Mouse (Mus musculus): ENCODE data around the gene Iqcc. TPM values are rescaled to one million over a fixed set of nuclear protein-coding genes. Genes with fewer than 3 reads are reported as not detected.

Gene Iqcc
- polyA plus RNA-seq, 1 experiment from 2014 or later = 30.6 TPM

DNA sequence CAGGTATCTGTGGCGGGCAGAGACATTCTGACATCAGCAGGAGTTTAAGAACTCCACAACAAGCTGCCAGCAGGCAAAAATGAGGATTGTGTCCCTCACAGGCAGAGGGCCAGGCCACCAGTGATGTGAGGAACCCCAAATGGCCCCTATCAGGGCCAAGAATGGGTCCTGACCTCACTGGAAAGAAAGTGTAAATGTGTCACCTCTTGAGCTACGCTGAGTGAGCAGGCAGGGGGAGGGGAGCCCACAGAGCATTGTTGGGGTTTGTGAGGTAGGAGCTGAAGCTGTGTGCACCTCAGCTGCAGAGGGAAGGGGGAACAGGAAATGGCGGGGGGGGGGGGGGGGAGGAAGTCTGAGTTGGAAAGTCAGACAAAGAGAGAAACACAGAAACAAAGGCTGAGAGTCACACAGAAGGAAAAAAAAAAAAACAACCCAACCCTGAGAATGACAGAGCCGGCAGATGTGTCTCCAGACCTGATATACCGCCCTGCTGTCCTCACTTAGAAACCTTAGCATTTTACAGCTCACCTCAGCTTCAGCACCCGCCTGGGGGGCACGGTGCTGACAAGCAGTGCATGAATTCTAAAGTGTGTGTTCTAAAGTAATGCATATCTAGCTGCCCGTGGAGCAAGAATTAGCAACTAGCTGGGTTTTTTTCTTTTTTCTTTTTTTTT is 43.6 kb downstream of the Iqcc start:
- H3K27ac ChIP-seq = peak overlapping the region; percentile 4; the same call in 1 of the 2 replicates
- H3K27me3 ChIP-seq = no peaks in the 10 kb centered on the region
- H3K9me3 ChIP-seq = no peaks in the 10 kb centered on the region
- 45% methylated on average over 7 of the region's 8 CpGs for WGBS
- H3K4me1 ChIP-seq = peaks cover 6% of the 10 kb centered on the region; the same call in 1 of the 2 replicates
- no peak; the same call in 1 of the 2 replicates for ATAC-seq (ENCODE audit: borderline replicate concordance, extremely low read depth, low FRiP score, low TSS enrichment)
- no peak overlapping the region; the same call in 1 of the 2 replicates for H3K4me2 ChIP-seq
- H3K4me3 ChIP-seq = no peak overlapping the region
- no peaks in the 10 kb centered on the region for H3K36me3 ChIP-seq
- H3K9ac ChIP-seq = no peak overlapping the region

DNA sequence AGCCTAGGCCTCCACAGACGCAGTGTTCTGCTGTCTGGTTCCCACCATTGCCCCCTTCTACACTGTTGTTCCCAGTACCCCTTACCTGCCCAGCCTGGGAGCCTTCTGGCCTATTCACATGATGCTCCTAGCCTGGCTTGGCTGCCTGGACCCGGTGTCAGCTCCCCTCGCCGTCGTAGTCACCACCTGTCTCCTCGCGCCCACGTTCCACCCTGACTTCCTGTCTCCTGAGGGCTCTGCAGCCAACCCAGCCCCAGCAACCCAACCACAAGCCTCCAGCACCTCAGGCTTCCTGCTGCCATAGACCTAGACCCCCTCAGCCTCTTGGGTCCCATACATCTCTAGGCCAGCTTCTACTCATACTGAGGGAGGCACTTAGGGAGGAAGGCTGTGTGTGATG is 45.5 kb downstream of the Iqcc start, which contains the start of gene Lck:
Gene Lck (minus strand): TSS at position 212 of the 400 bp plus-strand sequence.
- H3K27ac ChIP-seq = peak within 1 kb of the TSS; percentile 39; the same call in 1 of the 2 replicates
- WGBS = 90% methylated on average over 8 of the region's 8 CpGs
- no peak for ATAC-seq (ENCODE audit: borderline replicate concordance, extremely low read depth, low FRiP score, low TSS enrichment)

DNA sequence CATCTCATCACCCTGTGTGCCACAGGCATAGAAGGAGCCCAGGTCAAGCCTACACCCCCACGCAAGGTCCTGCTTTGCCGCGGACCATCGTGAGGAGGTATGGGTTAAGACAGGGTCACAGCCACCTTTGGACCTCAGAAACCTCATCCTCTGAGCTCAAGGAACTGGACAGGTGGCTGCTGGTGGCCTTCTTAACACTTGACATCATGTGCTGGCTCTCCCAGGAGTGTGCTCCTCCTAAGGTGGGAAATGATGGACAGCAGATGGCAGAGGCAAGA is 45.9 kb downstream of the Iqcc start:
- H3K9me3 ChIP-seq = no peaks in the 10 kb centered on the region
- H3K9ac ChIP-seq = no peak overlapping the region
- no peak overlapping the region for H3K4me2 ChIP-seq
- no peaks in the 10 kb centered on the region for H3K36me3 ChIP-seq
- WGBS = 96% methylated on average over 4 of the region's 4 CpGs
- H3K4me3 ChIP-seq = no peak overlapping the region
- ATAC-seq (ENCODE audit: borderline replicate concordance, extremely low read depth, low FRiP score, low TSS enrichment) = no peak
- H3K27ac ChIP-seq = peak overlapping the region; percentile 39; the same call in 1 of the 2 replicates
- no peaks in the 10 kb centered on the region for H3K27me3 ChIP-seq
- H3K4me1 ChIP-seq = 0 out of 2 replicates have a peak, but pooled peaks cover 3% of the 10 kb centered on the region

More for the DNA sequence above, 45.5 kb downstream of the Iqcc start, which contains the start of gene Lck:
- Histone ChIP-seq H3K4me1 (peaks cover 6% of the 10 kb centered on the region; the same call in 1 of the 2 replicates), H3K9me3 (no peaks in the 10 kb centered on the region), H3K4me2 (no peak within 1 kb of the TSS), H3K9ac (no peak within 1 kb of the TSS), H3K27me3 (no peaks in the 10 kb centered on the region), H3K36me3 (no peaks in the 10 kb centered on the region), H3K4me3 (no peak within 1 kb of the TSS)

DNA sequence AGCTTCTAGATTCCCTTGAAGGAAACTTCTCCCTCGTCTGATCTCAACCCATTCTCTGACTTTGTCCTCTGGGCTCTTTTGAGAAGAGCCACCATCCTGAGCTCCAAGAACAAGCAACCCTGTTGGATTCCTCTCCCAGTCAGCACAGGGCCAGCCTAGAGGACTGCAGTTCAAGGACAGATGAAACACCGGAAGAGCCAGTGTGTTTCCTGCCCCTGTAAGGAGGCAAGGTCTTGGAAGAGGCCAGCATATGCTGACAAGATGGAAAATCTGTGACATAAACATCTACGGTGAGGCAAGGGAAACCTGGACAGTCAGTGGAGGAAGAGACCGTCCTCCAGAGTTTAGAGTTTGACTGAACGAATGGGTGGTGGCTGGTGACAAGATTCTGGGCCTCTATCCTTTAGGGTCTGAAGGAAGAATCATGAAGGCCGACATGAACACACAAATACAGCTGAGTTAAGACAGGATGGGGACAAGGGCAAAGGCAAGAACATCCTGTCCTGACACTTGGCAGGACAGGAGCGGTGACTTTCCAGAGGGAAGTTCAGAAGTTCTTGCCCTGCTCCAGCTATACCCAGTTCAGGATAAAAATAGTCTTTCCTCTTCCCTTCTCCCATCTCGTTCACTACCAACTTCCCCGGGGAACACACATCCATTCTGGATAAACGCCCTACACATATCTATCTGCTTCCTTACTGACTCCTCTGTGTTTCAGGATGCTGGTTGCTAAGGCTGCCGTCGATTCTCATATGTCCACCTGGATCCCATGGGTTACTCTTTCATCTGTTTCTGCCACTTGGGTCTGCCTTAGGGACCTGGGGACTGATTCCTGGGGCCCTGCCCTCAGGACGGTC is 46.4 kb downstream of the Iqcc start:
- H3K27ac ChIP-seq = peak overlapping the region; percentile 39; the same call in 1 of the 2 replicates
- H3K27me3 ChIP-seq = no peaks in the 10 kb centered on the region
- no peak for ATAC-seq (ENCODE audit: borderline replicate concordance, extremely low read depth, low FRiP score, low TSS enrichment)
- no peaks in the 10 kb centered on the region for H3K9me3 ChIP-seq
- H3K9ac ChIP-seq = no peak overlapping the region
- WGBS = 63% methylated on average over 13 of the region's 13 CpGs
- H3K4me1 ChIP-seq = no peaks in the 10 kb centered on the region
- H3K4me3 ChIP-seq = no peak overlapping the region
- no peaks in the 10 kb centered on the region for H3K36me3 ChIP-seq
- no peak overlapping the region for H3K4me2 ChIP-seq

DNA sequence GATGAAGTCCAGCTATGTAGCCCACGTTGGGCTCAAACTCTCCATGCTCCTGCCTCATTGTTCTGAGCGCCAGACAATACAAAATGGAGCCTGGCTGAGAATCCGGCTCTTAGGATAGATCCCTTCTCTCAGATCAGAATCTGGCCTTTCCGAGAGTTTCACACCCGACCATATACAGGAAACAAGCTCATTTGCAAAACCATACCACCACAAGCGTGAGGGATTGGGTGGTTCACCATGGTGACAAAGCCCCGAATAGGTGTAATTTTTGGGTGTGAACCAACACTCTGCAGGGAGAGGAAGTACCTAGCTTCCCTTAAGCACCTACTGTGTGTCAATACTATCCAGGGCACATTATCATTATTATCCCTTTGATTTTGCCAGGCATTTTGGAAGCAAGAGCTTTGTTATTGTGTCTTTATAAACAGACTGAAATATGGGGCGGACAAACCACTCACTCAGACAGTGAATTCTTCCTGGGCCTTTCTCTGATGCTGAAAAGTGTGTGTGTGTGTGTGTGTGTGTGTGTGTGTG is 47.3 kb downstream of the Iqcc start:
- no peak for ATAC-seq (ENCODE audit: borderline replicate concordance, extremely low read depth, low FRiP score, low TSS enrichment)
- Histone ChIP-seq H3K4me1 (no peaks in the 10 kb centered on the region), H3K27ac (no peak overlapping the region), H3K36me3 (no peaks in the 10 kb centered on the region), H3K4me2 (no peak overlapping the region), H3K4me3 (no peak overlapping the region), H3K9ac (no peak overlapping the region), H3K27me3 (no peaks in the 10 kb centered on the region), H3K9me3 (no peaks in the 10 kb centered on the region)
- WGBS = 62% methylated on average over 8 of the region's 8 CpGs

DNA sequence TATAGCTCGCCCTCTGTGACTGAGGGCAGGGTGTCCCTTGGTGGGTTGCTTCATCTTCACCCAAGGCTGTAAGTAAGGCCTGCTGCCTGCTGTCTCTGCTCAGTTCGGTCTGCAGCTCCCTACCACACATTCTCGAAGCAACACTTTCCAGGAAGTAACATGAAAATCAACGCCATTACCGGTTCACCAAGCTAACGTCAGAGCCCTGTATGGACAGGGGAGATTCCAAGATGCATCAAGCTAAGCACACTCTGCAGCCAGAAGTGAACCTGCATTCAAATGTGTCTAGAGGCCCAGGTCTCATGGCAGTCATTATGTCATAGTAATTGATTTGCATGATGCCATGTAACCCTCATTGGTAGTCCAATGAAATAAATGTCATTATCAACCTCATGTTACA is 48.9 kb downstream of the Iqcc start:
- H3K9me3 ChIP-seq = no peaks in the 10 kb centered on the region
- H3K4me3 ChIP-seq = no peak overlapping the region
- no peaks in the 10 kb centered on the region for H3K4me1 ChIP-seq
- 76% methylated on average over 6 of the region's 6 CpGs for WGBS
- no peaks in the 10 kb centered on the region for H3K27me3 ChIP-seq
- no peak for ATAC-seq (ENCODE audit: borderline replicate concordance, extremely low read depth, low FRiP score, low TSS enrichment)
- H3K27ac ChIP-seq = no peak overlapping the region
- H3K4me2 ChIP-seq = no peak overlapping the region
- H3K9ac ChIP-seq = no peak overlapping the region
- H3K36me3 ChIP-seq = no peaks in the 10 kb centered on the region

DNA sequence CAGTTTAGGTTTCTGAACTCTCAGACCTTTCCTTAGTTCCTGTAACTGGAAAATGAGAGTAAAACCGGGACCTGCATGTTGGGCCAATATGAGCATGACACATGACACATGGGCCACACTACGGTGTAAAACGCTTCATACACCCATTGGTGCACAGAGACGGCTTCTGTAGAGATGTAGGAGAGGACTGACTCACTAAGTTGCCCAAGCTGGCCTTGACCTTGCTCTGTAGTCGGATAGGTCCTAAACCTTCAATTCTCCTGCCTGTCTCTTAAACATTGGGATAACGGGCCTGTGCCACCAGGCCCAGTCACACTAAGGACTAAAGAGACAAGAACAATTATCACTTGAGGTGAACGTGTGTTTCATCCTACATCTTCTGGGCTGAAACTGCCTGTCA is 50.5 kb downstream of the Iqcc start:
- no peak overlapping the region for H3K9ac ChIP-seq
- 89% methylated on average over 7 of the region's 7 CpGs for WGBS
- H3K27ac ChIP-seq = no peak overlapping the region
- H3K4me1 ChIP-seq = no peaks in the 10 kb centered on the region
- H3K4me3 ChIP-seq = no peak overlapping the region
- no peak overlapping the region for H3K4me2 ChIP-seq
- no peaks in the 10 kb centered on the region for H3K9me3 ChIP-seq
- no peak for ATAC-seq (ENCODE audit: borderline replicate concordance, extremely low read depth, low FRiP score, low TSS enrichment)
- H3K27me3 ChIP-seq = no peaks in the 10 kb centered on the region
- H3K36me3 ChIP-seq = no peaks in the 10 kb centered on the region

DNA sequence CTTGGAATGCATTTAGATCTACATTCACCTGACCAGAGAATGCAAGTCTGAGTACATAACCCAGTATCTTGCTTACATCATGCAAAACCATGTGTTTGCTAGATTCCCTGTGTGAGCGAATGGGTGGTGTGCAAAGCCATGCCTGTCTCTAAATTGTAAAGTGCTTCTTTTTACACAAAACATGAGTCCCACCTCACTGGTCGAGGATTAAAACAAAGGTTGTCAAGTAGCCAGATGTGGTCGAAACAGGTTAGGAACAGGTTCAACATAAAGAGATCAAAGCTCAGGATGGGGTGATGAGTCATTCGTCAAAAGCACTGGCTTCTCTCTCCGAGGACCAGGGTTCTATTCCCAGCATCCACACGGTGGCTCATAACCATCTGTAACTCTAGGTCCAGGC is 53.8 kb downstream of the Iqcc start:
- Histone ChIP-seq H3K9ac (no peak overlapping the region), H3K27me3 (no peaks in the 10 kb centered on the region), H3K27ac (no peak overlapping the region), H3K4me3 (no peak overlapping the region), H3K9me3 (no peaks in the 10 kb centered on the region), H3K36me3 (no peaks in the 10 kb centered on the region), H3K4me1 (no peaks in the 10 kb centered on the region), H3K4me2 (no peak overlapping the region)
- no peak for ATAC-seq (ENCODE audit: borderline replicate concordance, extremely low read depth, low FRiP score, low TSS enrichment)
- WGBS = 68% methylated on average over 6 of the region's 6 CpGs

Other genes with a start within 250 kb of the Iqcc start
- gene Zbtb8a, start 241.0 kb downstream of the Iqcc start, polyA plus RNA-seq (2015; fragmentation: Nextera tagmentation; extraction: Ambion mirVana) = 19.3 and 21.6 TPM in 2 replicates
- gene Zbtb8b, start 178.2 kb downstream of the Iqcc start, polyA plus RNA-seq (2015; fragmentation: Nextera tagmentation; extraction: Ambion mirVana) = 2.2 and 3.1 TPM in 2 replicates
- gene Bsdc1, start 157.5 kb downstream of the Iqcc start, polyA plus RNA-seq (2015; fragmentation: Nextera tagmentation; extraction: Ambion mirVana) = 23.1 and 24.2 TPM in 2 replicates
- gene Tssk3, start 128.1 kb downstream of the Iqcc start, polyA plus RNA-seq (2015; fragmentation: Nextera tagmentation; extraction: Ambion mirVana) = not detected in 2 replicates
- gene Fam229a, start 127.9 kb downstream of the Iqcc start, polyA plus RNA-seq (2015; fragmentation: Nextera tagmentation; extraction: Ambion mirVana) = not detected in 2 replicates
- gene Marcksl1, start 105.5 kb downstream of the Iqcc start, polyA plus RNA-seq (2015; fragmentation: Nextera tagmentation; extraction: Ambion mirVana) = 748 and 767 TPM in 2 replicates
- gene Hdac1, start 76.4 kb downstream of the Iqcc start, polyA plus RNA-seq (2015; fragmentation: Nextera tagmentation; extraction: Ambion mirVana) = 251 and 260 TPM in 2 replicates
- gene Lck, start 45.5 kb downstream of the Iqcc start, polyA plus RNA-seq (2015; fragmentation: Nextera tagmentation; extraction: Ambion mirVana) = 8.3 and 24.9 TPM in 2 replicates
- gene Fam167b, start 40.5 kb downstream of the Iqcc start, polyA plus RNA-seq (2015; fragmentation: Nextera tagmentation; extraction: Ambion mirVana) = 3.2 and 4.2 TPM in 2 replicates
- 259 and 262 TPM in 2 replicates for gene Eif3i, start 18.5 kb downstream of the Iqcc start, polyA plus RNA-seq (2015; fragmentation: Nextera tagmentation; extraction: Ambion mirVana)
- gene Tmem234, start 18.4 kb downstream of the Iqcc start, polyA plus RNA-seq (2015; fragmentation: Nextera tagmentation; extraction: Ambion mirVana) = 187 and 191 TPM in 2 replicates
- 1.5 and 2.1 TPM in 2 replicates for gene Dcdc2b, start 4.8 kb downstream of the Iqcc start, polyA plus RNA-seq (2015; fragmentation: Nextera tagmentation; extraction: Ambion mirVana)
- gene Ccdc28b, start 4.8 kb upstream of the Iqcc start, polyA plus RNA-seq (2015; fragmentation: Nextera tagmentation; extraction: Ambion mirVana) = 51.4 and 59.5 TPM in 2 replicates
- 83.2 and 86.8 TPM in 2 replicates for gene Txlna, start 22.0 kb upstream of the Iqcc start, polyA plus RNA-seq (2015; fragmentation: Nextera tagmentation; extraction: Ambion mirVana)
- gene Kpna6, start 53.7 kb upstream of the Iqcc start, polyA plus RNA-seq (2015; fragmentation: Nextera tagmentation; extraction: Ambion mirVana) = 16.4 and 16.5 TPM in 2 replicates
- 12.6 and 13.6 TPM in 2 replicates for gene Tmem39b, start 77.7 kb upstream of the Iqcc start, polyA plus RNA-seq (2015; fragmentation: Nextera tagmentation; extraction: Ambion mirVana)
- gene Khdrbs1, start 123.2 kb upstream of the Iqcc start, polyA plus RNA-seq (2015; fragmentation: Nextera tagmentation; extraction: Ambion mirVana) = 125 and 126 TPM in 2 replicates
- gene Ptp4a2, start 192.1 kb upstream of the Iqcc start, polyA plus RNA-seq (2015; fragmentation: Nextera tagmentation; extraction: Ambion mirVana) = 353 and 378 TPM in 2 replicates

All from lung, embryonic 15.5 days (tissue).